In genomic region chr11:114690192-114690591, GRCm38 (mm10) we compare ENCODE assay signal across 27 mouse cellular contexts. TPM values are rescaled to one million over a fixed set of nuclear protein-coding genes. Genes with fewer than 3 reads are reported as not detected.
DNase-seq lines count a peak whose midpoint lies in the region; TF ChIP-seq lines count a peak whose summit lies in the region.
"Had no signal": no experiment of that assay in that cellular context is flagged by ENCODE, and none has a peak within 500 bp of the region (broad histone marks: within the 10 kb centered on the region; RNA-seq: fewer than 3 reads in every experiment).

No protein-coding gene starts in this region.

- no peak overlapping the region for H3K4me3 ChIP-seq in cortical plate, adult 2 months (ENCODE audit: insufficient read depth, low read length)
- H3K4me3 ChIP-seq: embryonic facial prominence, embryonic 12.5 days; hindbrain, embryonic 10.5 days; hindbrain, embryonic 15.5 days; kidney, embryonic 15.5 days; liver, embryonic 12.5 days; neural tube, embryonic 12.5 days had no signal

- peak; percentile 50 for DNase-seq in cerebellum, adult 11 months
- DNase-seq in cerebellum, postnatal 4 days (ENCODE audit: low spot score in 2 of 2): no peak
- DNase-seq in layer of hippocampus, adult 11-12 months (ENCODE audit: low spot score): peak; percentile 64
- DNase-seq in layer of hippocampus, postnatal 36 days: no peak
- DNase-seq in brain, adult 2 months (ENCODE audit: low read depth, low spot score): peak; percentile 88
- no peak for DNase-seq in thymus, postnatal 25 days
- DNase-seq: adrenal gland, adult 2 months; adrenal gland, postnatal 36 days; embryo, embryonic 11 days; heart, postnatal 14 days; kidney, adult 18-20 months; kidney, postnatal 25 days; left cerebral cortex, postnatal 4 days; liver, postnatal 0 days; lung, postnatal 36 days; right cerebral cortex, postnatal 14 days had no signal

- no peak for TF ChIP-seq POLR2A in cortical plate, adult 2 months (IDR thresholded peaks at IDR 0.05; ENCODE audit: extremely low read depth, insufficient read depth, low read length)

- H3K4me1 ChIP-seq in cortical plate, adult 2 months (ENCODE audit: control insufficient read depth, insufficient read depth, low read length): no peaks in the 10 kb centered on the region

- H3K27ac ChIP-seq in cortical plate, adult 2 months (ENCODE audit: insufficient read depth, low read length): peak overlapping the region; percentile 72
- H3K27ac ChIP-seq: embryonic facial prominence, embryonic 12.5 days; hindbrain, embryonic 10.5 days; hindbrain, embryonic 15.5 days; kidney, embryonic 15.5 days; liver, embryonic 12.5 days; neural tube, embryonic 12.5 days had no signal

- no peak for TF ChIP-seq CTCF in cortical plate, adult 2 months (IDR thresholded peaks at IDR 0.05; ENCODE audit: extremely low read depth, insufficient read depth, low read length)

RNA-seq across cellular contexts. Expression of gene Ttyh2, which starts 15.0 kb away (rescaled TPM):
- 10 to 100 TPM; 29.5 to 30.6 TPM for total RNA-seq in layer of hippocampus, postnatal 36 days (2021)
- polyA plus RNA-seq in cortical plate, adult 2 months (2012; rRNA removed): 29.1 and 33.1 TPM in 2 replicates

RNA-seq across cellular contexts. Expression of gene Rpl38, which starts 21.9 kb away (rescaled TPM):
- 100 to 1,000 TPM; 846 to 926 TPM for total RNA-seq in layer of hippocampus, postnatal 36 days (2021)
- 1,795 and 1,828 TPM in 2 replicates for polyA plus RNA-seq in cortical plate, adult 2 months (2012; rRNA removed)

RNA-seq across cellular contexts. Expression of gene Dnaic2, which starts 37.0 kb away (rescaled TPM):
- total RNA-seq in layer of hippocampus, postnatal 36 days (2021): 1 to 10 TPM in 1 of 2 experiments, under 1 TPM in 1; 0.99 to 1.9 TPM
- 2.0 and 2.9 TPM in 2 replicates for polyA plus RNA-seq in cortical plate, adult 2 months (2012; rRNA removed)
- total RNA-seq: gastrocnemius, adult 8-10 months; megakaryocyte, adult 5-6 weeks had no signal
- polyA plus RNA-seq: activated CD4-positive, CD25-positive, alpha-beta regulatory T cell, adult 4 months; inflammation-experienced regulatory T-cells, adult 6 months had no signal

Comparison
In these comparisons a context has a peak if more than half of its experiments do, and no peak if none do; other contexts are left out.
1. DNase-seq: peak in cerebellum, adult 11 months (single experiment), layer of hippocampus, adult 11-12 months (single experiment) and brain, adult 2 months (single experiment); none in cerebellum, postnatal 4 days (0 of 2), layer of hippocampus, postnatal 36 days (0 of 2) and thymus, postnatal 25 days (single experiment).